Mouse (Mus musculus): ENCODE data around the gene Rgs7bp. TPM values are rescaled to one million over a fixed set of nuclear protein-coding genes. Genes with fewer than 3 reads are reported as not detected.

Rgs7bp gene
- 0.75 TPM for polyA plus RNA-seq (2014; fragmentation: Illumina TruSeq; extraction: RNeasy Lipid Tissue Mini Kit (QIAGEN cat#74804); ENCODE audit: insufficient read depth, low read depth, low replicate concordance)

DNA sequence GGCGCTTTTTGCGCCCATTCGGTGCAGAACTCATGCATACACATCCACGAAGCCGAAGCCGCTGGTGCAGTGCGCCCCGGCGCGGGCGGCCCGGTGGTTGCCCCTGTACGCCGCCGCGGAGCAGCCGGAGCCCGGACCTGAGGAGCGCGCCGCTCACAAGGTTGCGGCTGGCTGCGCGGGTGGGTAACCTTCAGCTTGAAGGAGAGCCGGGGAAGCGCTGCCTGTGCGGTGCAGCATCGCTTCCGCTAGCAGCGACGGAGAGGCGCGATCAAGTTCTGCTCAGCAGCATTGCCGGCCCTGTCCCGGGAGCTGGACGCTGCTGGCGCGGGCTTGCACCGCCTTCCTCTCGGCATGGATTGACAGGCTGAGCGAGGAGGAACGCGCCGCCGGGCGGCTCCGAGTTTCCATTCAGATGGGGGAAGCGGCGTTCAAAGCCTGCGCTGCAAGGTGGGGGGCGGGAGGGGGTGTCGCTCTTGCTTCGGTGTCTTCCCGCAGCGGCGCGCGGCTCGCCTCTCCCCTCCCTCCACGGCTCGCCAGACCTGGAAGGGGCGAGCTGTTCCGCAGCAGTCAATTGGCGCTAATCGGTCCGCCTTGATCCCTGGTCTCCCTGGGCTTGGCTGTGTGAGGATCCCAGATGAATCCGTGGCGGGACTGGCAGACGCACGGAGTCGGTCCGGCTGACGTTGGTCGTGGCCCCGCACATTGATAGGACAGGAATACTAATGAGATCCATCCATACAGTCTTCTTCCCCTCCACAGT, at the start of gene Rgs7bp:
Gene Rgs7bp (minus strand): TSS at position 750 of the 760 bp plus-strand sequence.

DNA sequence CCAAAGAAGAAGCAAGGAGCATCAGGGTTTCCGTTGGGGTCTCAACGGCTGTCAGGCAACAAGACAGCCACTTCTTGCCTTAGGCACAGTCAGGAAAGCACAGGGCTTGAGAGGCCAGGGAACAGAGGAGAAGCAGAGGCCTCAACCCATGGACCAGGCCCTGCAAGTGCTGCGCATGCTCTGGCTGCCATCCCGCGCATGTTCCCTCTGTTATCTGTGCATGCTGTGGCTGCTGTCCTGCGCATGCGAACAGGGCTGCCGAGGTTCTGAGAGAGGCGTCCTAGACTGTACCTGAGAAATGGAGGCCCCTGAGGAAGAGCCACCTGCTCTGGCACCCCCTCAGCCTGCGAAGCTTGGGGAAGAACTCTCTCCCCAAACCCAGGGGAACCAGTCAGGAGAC, 27.1 kb upstream of the Rgs7bp start, which contains the start of gene 4933425L06Rik:
Gene 4933425L06Rik (plus strand): TSS at position 261 of the 400 bp plus-strand sequence.

Other genes with a start within 250 kb of the Rgs7bp start
- gene Cwc27, start 237.8 kb downstream of the Rgs7bp start, polyA plus RNA-seq (2014; fragmentation: Illumina TruSeq; extraction: RNeasy Lipid Tissue Mini Kit (QIAGEN cat#74804); ENCODE audit: insufficient read depth, low read depth, low replicate concordance): 8.4 TPM
- gene Shisal2b, start 191.0 kb downstream of the Rgs7bp start, polyA plus RNA-seq (2014; fragmentation: Illumina TruSeq; extraction: RNeasy Lipid Tissue Mini Kit (QIAGEN cat#74804); ENCODE audit: insufficient read depth, low read depth, low replicate concordance): not detected
- not detected for gene 4933425L06Rik, start 27.2 kb upstream of the Rgs7bp start, polyA plus RNA-seq (2014; fragmentation: Illumina TruSeq; extraction: RNeasy Lipid Tissue Mini Kit (QIAGEN cat#74804); ENCODE audit: insufficient read depth, low read depth, low replicate concordance)
- 1.5 TPM for gene Rnf180, start 239.9 kb upstream of the Rgs7bp start, polyA plus RNA-seq (2014; fragmentation: Illumina TruSeq; extraction: RNeasy Lipid Tissue Mini Kit (QIAGEN cat#74804); ENCODE audit: insufficient read depth, low read depth, low replicate concordance)

Data from lung, adult 10 weeks (tissue).